Mouse (Mus musculus): ENCODE results near the gene Klhl13. TPM values are rescaled to one million over a fixed set of nuclear protein-coding genes. Genes with fewer than 3 reads are reported as not detected.

Gene Klhl13
- polyA plus RNA-seq, 1 experiment from 2014 or later = 43.3 TPM

DNA sequence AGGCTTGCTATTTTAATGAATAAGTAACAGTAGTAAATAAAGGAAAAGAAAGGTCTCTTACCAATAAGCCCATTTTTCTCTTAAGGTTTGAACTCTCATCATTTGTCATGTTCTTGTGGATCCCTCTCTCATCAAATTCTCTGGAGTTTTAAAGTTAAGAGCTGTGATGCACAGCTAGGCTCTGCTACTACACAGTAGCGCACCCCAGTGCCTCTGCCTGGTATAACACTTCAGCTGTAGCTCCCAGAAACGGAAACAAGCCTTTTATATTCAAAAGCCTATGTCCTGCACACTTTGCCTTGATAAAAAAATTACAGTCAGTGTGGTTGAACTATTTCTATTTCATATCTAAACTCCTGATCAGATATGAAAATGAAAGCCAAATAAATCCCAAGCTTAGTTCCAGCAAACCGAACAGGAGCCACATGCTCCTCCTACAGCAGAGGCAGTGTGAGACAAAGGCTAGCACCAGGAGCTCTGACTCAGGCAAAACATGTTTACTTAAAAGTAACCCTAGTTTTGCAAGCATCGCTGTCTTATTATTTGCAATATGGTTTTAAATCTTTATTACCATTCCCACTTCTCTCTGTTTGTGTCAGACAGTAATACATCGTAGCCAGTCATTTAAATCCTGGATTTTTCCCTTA is 68.8 kb downstream of the Klhl13 start:
- no peak for ATAC-seq (replicated peaks; ENCODE audit: low FRiP score, low TSS enrichment, low read depth)
- no peaks in the 10 kb centered on the region for H3K36me3 ChIP-seq (ENCODE audit: control insufficient read depth, insufficient read depth, low read length)
- no peak overlapping the region for H3K9ac ChIP-seq (ENCODE audit: low read length)
- 33% methylated on average over 5 of the region's 5 CpGs for WGBS
- no peak overlapping the region for H3K27ac ChIP-seq (ENCODE audit: low read depth)
- no peak for DNase-seq (ENCODE audit: low spot score)
- no peaks in the 10 kb centered on the region for H3K9me3 ChIP-seq (ENCODE audit: control insufficient read depth, low read length)
- H3K4me3 ChIP-seq (ENCODE audit: low read depth, low read length) = no peak overlapping the region
- no peaks in the 10 kb centered on the region for H3K27me3 ChIP-seq (replicated peaks; ENCODE audit: control insufficient read depth, insufficient read depth, low read length)
- H3K4me1 ChIP-seq (replicated peaks; ENCODE audit: control insufficient read depth, insufficient read depth, low read length) = no peaks in the 10 kb centered on the region
- no peak overlapping the region for H3K4me2 ChIP-seq (ENCODE audit: low read length)

DNA sequence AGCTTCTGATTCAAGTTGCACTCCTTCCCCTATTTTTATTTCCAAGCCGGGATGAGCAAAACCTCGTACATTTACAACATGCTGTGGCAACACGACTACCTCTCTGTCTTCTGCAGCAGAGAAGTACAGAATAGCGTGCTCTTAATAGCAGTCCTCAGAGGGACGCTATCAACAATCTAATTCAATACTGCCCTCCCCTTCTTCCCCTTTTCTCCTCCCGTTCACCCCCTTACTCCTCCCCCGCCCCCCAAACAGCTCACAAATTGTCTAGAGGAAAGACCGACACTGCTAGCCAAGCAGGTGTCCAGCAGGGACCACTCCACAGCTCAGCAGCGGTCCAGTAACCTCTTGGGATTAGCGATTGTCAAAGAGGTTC is 79.5 kb downstream of the Klhl13 start:
- H3K36me3 ChIP-seq (ENCODE audit: control insufficient read depth, insufficient read depth, low read length) = no peaks in the 10 kb centered on the region
- 36% methylated on average over 10 of the region's 10 CpGs for WGBS
- H3K9me3 ChIP-seq (ENCODE audit: control insufficient read depth, low read length) = no peaks in the 10 kb centered on the region
- H3K4me3 ChIP-seq (ENCODE audit: low read depth, low read length) = no peak overlapping the region
- H3K27ac ChIP-seq (ENCODE audit: low read depth) = no peak overlapping the region
- no peak overlapping the region for H3K4me2 ChIP-seq (ENCODE audit: low read length)
- no peaks in the 10 kb centered on the region for H3K27me3 ChIP-seq (replicated peaks; ENCODE audit: control insufficient read depth, insufficient read depth, low read length)
- DNase-seq (ENCODE audit: low spot score) = no peak
- no peaks in the 10 kb centered on the region for H3K4me1 ChIP-seq (replicated peaks; ENCODE audit: control insufficient read depth, insufficient read depth, low read length)
- no peak overlapping the region for H3K9ac ChIP-seq (ENCODE audit: low read length)
- no peak for ATAC-seq (replicated peaks; ENCODE audit: low FRiP score, low TSS enrichment, low read depth)

DNA sequence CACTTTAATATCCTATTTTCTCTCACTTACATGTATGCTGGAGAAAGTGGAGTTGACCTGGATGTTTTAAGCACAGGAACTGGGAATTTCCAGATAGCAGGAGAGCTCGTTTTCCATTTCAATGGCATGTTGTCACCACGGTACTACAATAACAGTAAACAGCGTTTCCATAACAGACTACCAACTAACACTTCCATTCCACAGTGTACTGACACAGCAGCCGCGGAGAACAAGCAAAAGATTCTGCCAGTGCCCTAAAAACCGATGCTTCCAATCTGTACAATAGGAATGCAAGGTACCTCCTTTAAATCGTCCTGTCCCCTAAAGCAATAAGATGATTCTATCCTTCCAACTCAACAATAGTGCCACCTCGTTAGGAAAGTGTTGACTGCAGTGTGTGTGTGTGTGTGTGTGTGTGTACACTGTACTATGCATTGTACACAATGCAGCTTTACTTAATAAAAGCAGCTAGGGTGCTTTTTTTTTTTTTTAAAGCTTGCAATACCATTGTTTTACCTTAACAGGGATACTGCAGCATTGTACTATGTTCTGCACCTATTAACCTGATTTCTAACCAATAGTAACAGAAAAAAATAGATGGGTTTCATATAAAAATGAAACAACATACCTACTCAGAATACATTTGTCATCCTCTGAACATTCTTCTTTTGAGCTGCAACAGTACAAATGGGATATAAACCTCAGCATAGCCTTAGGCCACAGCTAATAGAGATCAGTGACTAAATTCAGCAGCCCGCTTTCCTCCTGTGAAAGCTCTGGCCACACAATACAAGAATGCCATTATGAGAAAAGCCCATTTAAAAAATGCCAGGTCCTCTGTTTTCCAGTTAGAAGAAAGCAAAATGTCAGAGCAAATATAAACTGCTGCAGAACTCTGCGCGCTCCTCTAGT is 80.1 kb downstream of the Klhl13 start:
- DNase-seq (ENCODE audit: low spot score) (no peak), ATAC-seq (replicated peaks; ENCODE audit: low FRiP score, low TSS enrichment, low read depth) (no peak)
- no peak overlapping the region for H3K4me2 ChIP-seq (ENCODE audit: low read length)
- H3K36me3 ChIP-seq (ENCODE audit: control insufficient read depth, insufficient read depth, low read length) = no peaks in the 10 kb centered on the region
- H3K9me3 ChIP-seq (ENCODE audit: control insufficient read depth, low read length) = no peaks in the 10 kb centered on the region
- H3K4me3 ChIP-seq (ENCODE audit: low read depth, low read length) = no peak overlapping the region
- WGBS = 70% methylated on average over 11 of the region's 11 CpGs
- no peak overlapping the region for H3K27ac ChIP-seq (ENCODE audit: low read depth)
- H3K9ac ChIP-seq (ENCODE audit: low read length) = no peak overlapping the region
- no peaks in the 10 kb centered on the region for H3K27me3 ChIP-seq (replicated peaks; ENCODE audit: control insufficient read depth, insufficient read depth, low read length)
- no peaks in the 10 kb centered on the region for H3K4me1 ChIP-seq (replicated peaks; ENCODE audit: control insufficient read depth, insufficient read depth, low read length)

DNA sequence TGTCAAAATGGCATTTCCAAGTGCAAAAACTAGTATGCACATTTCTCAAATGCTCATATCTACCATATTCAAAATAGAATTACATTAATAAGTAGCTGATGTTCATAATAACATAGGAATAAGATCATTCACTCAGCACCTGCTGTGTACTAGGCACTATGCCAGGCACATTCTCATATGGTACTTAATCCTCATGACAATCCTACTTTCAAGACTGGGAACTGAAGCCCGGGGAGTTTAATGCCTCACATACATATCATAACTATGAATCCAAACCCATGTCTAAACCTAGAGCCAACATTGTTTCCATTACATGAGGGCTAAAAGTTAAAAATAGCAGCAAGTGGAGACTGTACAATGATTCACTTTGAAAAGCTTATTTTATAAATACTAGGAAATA is 97.3 kb downstream of the Klhl13 start:
- ATAC-seq (replicated peaks; ENCODE audit: low FRiP score, low TSS enrichment, low read depth) (no peak), DNase-seq (ENCODE audit: low spot score) (no peak)
- Histone ChIP-seq H3K4me3 (ENCODE audit: low read depth, low read length) (no peak overlapping the region), H3K9me3 (ENCODE audit: control insufficient read depth, low read length) (no peaks in the 10 kb centered on the region), H3K36me3 (ENCODE audit: control insufficient read depth, insufficient read depth, low read length) (no peaks in the 10 kb centered on the region), H3K4me2 (ENCODE audit: low read length) (no peak overlapping the region), H3K9ac (ENCODE audit: low read length) (no peak overlapping the region), H3K27me3 (replicated peaks; ENCODE audit: control insufficient read depth, insufficient read depth, low read length) (no peaks in the 10 kb centered on the region), H3K27ac (ENCODE audit: low read depth) (no peak overlapping the region), H3K4me1 (replicated peaks; ENCODE audit: control insufficient read depth, insufficient read depth, low read length) (no peaks in the 10 kb centered on the region)
- 57% methylated on average over 1 of the region's 1 CpGs for WGBS

DNA sequence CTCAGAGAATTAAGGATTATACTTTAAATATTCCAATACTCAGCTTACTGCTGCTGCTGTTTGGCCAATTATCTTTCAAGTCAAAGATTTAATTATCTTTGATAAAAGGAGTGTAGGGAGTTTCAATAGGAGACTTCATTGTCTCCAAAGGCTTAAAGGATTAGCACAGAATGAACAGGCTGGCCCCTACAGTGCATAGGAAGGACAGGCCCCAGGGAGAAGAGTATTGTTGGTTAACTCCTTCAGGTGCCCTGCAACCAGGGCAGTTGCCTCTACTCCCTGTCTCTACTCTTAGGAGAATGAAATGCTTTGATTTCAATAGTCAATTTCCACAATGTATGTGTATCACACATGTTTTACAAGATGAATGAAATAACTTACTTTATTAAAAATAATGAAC is 116.1 kb downstream of the Klhl13 start:
- no peaks in the 10 kb centered on the region for H3K27me3 ChIP-seq (replicated peaks; ENCODE audit: control insufficient read depth, insufficient read depth, low read length)
- H3K9ac ChIP-seq (ENCODE audit: low read length) = no peak overlapping the region
- no peak for DNase-seq (ENCODE audit: low spot score)
- H3K4me2 ChIP-seq (ENCODE audit: low read length) = no peak overlapping the region
- no peaks in the 10 kb centered on the region for H3K36me3 ChIP-seq (ENCODE audit: control insufficient read depth, insufficient read depth, low read length)
- H3K4me3 ChIP-seq (ENCODE audit: low read depth, low read length) = no peak overlapping the region
- no peak overlapping the region for H3K27ac ChIP-seq (ENCODE audit: low read depth)
- no peaks in the 10 kb centered on the region for H3K9me3 ChIP-seq (ENCODE audit: control insufficient read depth, low read length)
- ATAC-seq (replicated peaks; ENCODE audit: low FRiP score, low TSS enrichment, low read depth) = no peak
- H3K4me1 ChIP-seq (replicated peaks; ENCODE audit: control insufficient read depth, insufficient read depth, low read length) = no peaks in the 10 kb centered on the region
